Mouse (Mus musculus): ENCODE measurements around the gene Abhd4.

Abhd4 gene

GRCm38 (mm10) chr14:54270413-54270812 is 16.4 kb downstream of the Abhd4 start:
- no peak for DNase-seq (ENCODE audit: low read depth in 1 of 2, low spot score in 2 of 2)

GRCm38 (mm10) chr14:54271976-54272606 is 18.1 kb downstream of the Abhd4 start:
- no peak for DNase-seq (ENCODE audit: low read depth in 1 of 2, low spot score in 2 of 2)

GRCm38 (mm10) chr14:54272696-54273095 is 18.7 kb downstream of the Abhd4 start:
- DNase-seq (ENCODE audit: low read depth in 1 of 2, low spot score in 2 of 2), result no peak

- DNase-seq (ENCODE audit: low read depth in 1 of 2, low spot score in 2 of 2), result no peak
Measured at GRCm38 (mm10) chr14:54276446-54276845, 22.5 kb downstream of the Abhd4 start.

- DNase-seq (ENCODE audit: low read depth in 1 of 2, low spot score in 2 of 2), result no peak
Measured at GRCm38 (mm10) chr14:54284839-54285238, 30.9 kb downstream of the Abhd4 start, which contains the start of gene Olfr49. Olfr49 (minus strand) TSS chr14:54284939.

- DNase-seq (ENCODE audit: low read depth in 1 of 2, low spot score in 2 of 2), result no peak
Measured at GRCm38 (mm10) chr14:54300136-54300535, 46.1 kb downstream of the Abhd4 start.

GRCm38 (mm10) chr14:54300676-54301075 is 46.7 kb downstream of the Abhd4 start:
- DNase-seq (ENCODE audit: low read depth in 1 of 2, low spot score in 2 of 2), result no peak

GRCm38 (mm10) chr14:54311763-54312162 is 57.8 kb downstream of the Abhd4 start:
- no peak for DNase-seq (ENCODE audit: low read depth in 1 of 2, low spot score in 2 of 2)

All from monocyte, adult 2 months (primary cell).